Mouse (Mus musculus): ENCODE data around the gene Lrmda.

GRCm38 (mm10) chr14:22046262-22046856, 26.8 kb downstream of the Lrmda start:
- no peak for TF ChIP-seq CTCF (IDR thresholded peaks at IDR 0.05; ENCODE audit: borderline replicate concordance, control insufficient read depth, extremely low read depth, insufficient read depth, low read length, poor library complexity)
- TF ChIP-seq POLR2A (IDR thresholded peaks at IDR 0.05; ENCODE audit: control insufficient read depth, extremely low read depth, insufficient read depth, low read length, poor library complexity) = no peak
